Mouse (Mus musculus) liver, embryonic 13.5 days (tissue): ENCODE data around the gene Hist1h1t. TPM values are rescaled to one million over a fixed set of nuclear protein-coding genes. Genes with fewer than 3 reads are reported as not detected.

Source experiments
- ATAC-seq: fragments of 200-750 bp; cut with Nextera tagmentation; 2 replicates; pipeline ENCODE4 v1.8.0; 2017; ENCODE audit warnings: low read depth, mild to moderate bottlenecking, moderate number of reproducible peaks, moderate library complexity
- DNase-seq: peaks from one replicate; pipeline ENCODE4 v3.0.0; 2022
- H3K27ac ChIP-seq: fragments of 300-500 bp; sonication (generic); 2 replicates; pipeline ENCODE4 v1.5.1; 2015; ENCODE audit warnings: moderate library complexity, mild to moderate bottlenecking, inconsistent platforms
- H3K27me3 ChIP-seq: fragments of 300-500 bp; sonication (generic); 2 replicates; pipeline ENCODE4 v1.6.1; 2015; ENCODE audit warnings: mild to moderate bottlenecking, inconsistent platforms
- H3K36me3 ChIP-seq: fragments of 300-500 bp; sonication (generic); 2 replicates; pipeline ENCODE4 v1.6.1; 2015; ENCODE audit warnings: mild to moderate bottlenecking, inconsistent platforms
- H3K4me1 ChIP-seq: fragments of 300-500 bp; sonication (generic); replicated peaks from 2 replicates; pipeline ENCODE4 v1.6.1; 2015; ENCODE audit warnings: inconsistent platforms
- H3K4me2 ChIP-seq: fragments of 300-500 bp; sonication (generic); 2 replicates; pipeline ENCODE4 v1.6.1; 2015; ENCODE audit warnings: inconsistent platforms, mild to moderate bottlenecking, moderate library complexity
- H3K4me3 ChIP-seq: fragments of 300-500 bp; sonication (generic); replicated peaks from 2 replicates; pipeline ENCODE4 v1.5.1; 2015; ENCODE audit warnings: mild to moderate bottlenecking, inconsistent platforms
- H3K9ac ChIP-seq: fragments of 300-500 bp; sonication (generic); 2 replicates; pipeline ENCODE4 v1.6.1; 2015; ENCODE audit warnings: mild to moderate bottlenecking, inconsistent platforms
- H3K9me3 ChIP-seq: fragments of 300-500 bp; sonication (generic); replicated peaks from 2 replicates; pipeline ENCODE4 v1.6.1; 2016; ENCODE audit warnings: inconsistent platforms
- WGBS: fragments of 180-500 bp; shearing (Covaris S2); methylation state at CpG from one replicate; pipeline ENCODE4 v1.1.7; 2015; ENCODE audit not compliant: insufficient replicate concordance; 5-methylcytosine and 5-hydroxymethylcytosine counted together
- polyA plus RNA-seq: library from polyadenylated mRNA; unstranded; fragments of >200 nt; fragmentation: Nextera tagmentation; extraction: Ambion mirVana; gene quantifications from 2 replicates; pipeline ENCODE4 v1.2.1, GENCODE M21; 2015

Gene Hist1h1t
- polyA plus RNA-seq, 1 experiment from 2014 or later: not detected

GRCm38 (mm10) chr13:23738677-23739068, 43.1 kb downstream of the Hist1h1t start, which contains the start of gene Hist1h1c:
Gene Hist1h1c (plus strand): TSS chr13:23738808.
- under 1% methylated on average over 38 of the region's 38 CpGs for WGBS

GRCm38 (mm10) chr13:23739069-23739921, 43.7 kb downstream of the Hist1h1t start:
- Histone ChIP-seq H3K4me1 (peaks cover 40% of the 10 kb centered on the region), H3K36me3 (no peaks in the 10 kb centered on the region), H3K9ac (peak overlapping the region; percentile 92), H3K27me3 (no peaks in the 10 kb centered on the region), H3K9me3 (no peaks in the 10 kb centered on the region), H3K4me2 (peak overlapping the region; percentile 82), H3K27ac (peak overlapping the region; percentile 100), H3K4me3 (peak overlapping the region; percentile 65)
- peak; percentile 89 for DNase-seq
- peak; percentile 85 for ATAC-seq
- under 1% methylated on average over 39 of the region's 39 CpGs for WGBS

More at GRCm38 (mm10) chr13:23738677-23739068, 43.1 kb downstream of the Hist1h1t start, which contains the start of gene Hist1h1c:
- Histone ChIP-seq H3K4me3 (peak within 1 kb of the TSS; percentile 65), H3K9me3 (no peaks in the 10 kb centered on the region), H3K4me1 (peaks cover 35% of the 10 kb centered on the region), H3K27ac (peak within 1 kb of the TSS; percentile 100), H3K9ac (peak within 1 kb of the TSS; percentile 92), H3K36me3 (no peaks in the 10 kb centered on the region), H3K27me3 (no peaks in the 10 kb centered on the region), H3K4me2 (peak within 1 kb of the TSS; percentile 82)
- DNase-seq (peak; percentile 95), ATAC-seq (peak; percentile 79)

GRCm38 (mm10) chr13:23739922-23740252, 44.3 kb downstream of the Hist1h1t start:
- ATAC-seq (no peak), DNase-seq (no peak)
- Histone ChIP-seq H3K4me2 (peak overlapping the region; percentile 82), H3K4me1 (peaks cover 43% of the 10 kb centered on the region), H3K9me3 (no peaks in the 10 kb centered on the region), H3K4me3 (peak overlapping the region; percentile 65), H3K36me3 (no peaks in the 10 kb centered on the region), H3K9ac (peak overlapping the region; percentile 92), H3K27me3 (no peaks in the 10 kb centered on the region), H3K27ac (peak overlapping the region; percentile 100)
- under 1% methylated on average over 14 of the region's 14 CpGs for WGBS

GRCm38 (mm10) chr13:23740256-23740840, 44.7 kb downstream of the Hist1h1t start:
- H3K36me3 ChIP-seq: no peaks in the 10 kb centered on the region
- no peak for ATAC-seq
- 16% methylated on average over 13 of the region's 13 CpGs for WGBS
- H3K27me3 ChIP-seq: no peaks in the 10 kb centered on the region
- H3K9me3 ChIP-seq: no peaks in the 10 kb centered on the region
- peak overlapping the region; percentile 100 for H3K27ac ChIP-seq
- H3K4me1 ChIP-seq: peaks cover 43% of the 10 kb centered on the region
- peak overlapping the region; percentile 92 for H3K9ac ChIP-seq
- no peak for DNase-seq
- H3K4me3 ChIP-seq: peak overlapping the region; percentile 65
- peak overlapping the region; percentile 82 for H3K4me2 ChIP-seq

- Histone ChIP-seq H3K36me3 (no peaks in the 10 kb centered on the region), H3K9ac (peak overlapping the region; percentile 92), H3K4me3 (peak overlapping the region; percentile 65), H3K9me3 (no peaks in the 10 kb centered on the region), H3K27me3 (no peaks in the 10 kb centered on the region), H3K27ac (peak overlapping the region; percentile 100), H3K4me1 (peaks cover 43% of the 10 kb centered on the region), H3K4me2 (peak overlapping the region; percentile 82)
- DNase-seq: no peak
- 13% methylated on average over 5 of the region's 5 CpGs for WGBS
- ATAC-seq: no peak
Measured at GRCm38 (mm10) chr13:23740910-23741309, 45.3 kb downstream of the Hist1h1t start.

- Histone ChIP-seq H3K9ac (peak overlapping the region; percentile 73), H3K27ac (peak overlapping the region; percentile 89), H3K27me3 (no peaks in the 10 kb centered on the region), H3K4me1 (peaks cover 44% of the 10 kb centered on the region), H3K9me3 (no peaks in the 10 kb centered on the region), H3K36me3 (no peaks in the 10 kb centered on the region), H3K4me2 (peak overlapping the region; percentile 53), H3K4me3 (peak overlapping the region; percentile 34)
- ATAC-seq (no peak), DNase-seq (no peak)
Measured at GRCm38 (mm10) chr13:23742007-23742406, 46.4 kb downstream of the Hist1h1t start.

GRCm38 (mm10) chr13:23743215-23743614, 47.6 kb downstream of the Hist1h1t start:
- no peaks in the 10 kb centered on the region for H3K27me3 ChIP-seq
- no peaks in the 10 kb centered on the region for H3K9me3 ChIP-seq
- H3K36me3 ChIP-seq: no peaks in the 10 kb centered on the region
- WGBS: 82% methylated on average over 5 of the region's 5 CpGs
- ATAC-seq (no peak), DNase-seq (no peak)
- peak overlapping the region; percentile 67 for H3K9ac ChIP-seq
- peak overlapping the region; percentile 89 for H3K27ac ChIP-seq
- peak overlapping the region; percentile 54 for H3K4me2 ChIP-seq
- H3K4me3 ChIP-seq: peak overlapping the region; percentile 32
- H3K4me1 ChIP-seq: peaks cover 48% of the 10 kb centered on the region

GRCm38 (mm10) chr13:23743963-23744362, 48.3 kb downstream of the Hist1h1t start:
- peaks cover 53% of the 10 kb centered on the region for H3K4me1 ChIP-seq
- ATAC-seq (no peak), DNase-seq (no peak)
- no peaks in the 10 kb centered on the region for H3K36me3 ChIP-seq
- peak overlapping the region; percentile 99 for H3K27ac ChIP-seq
- H3K4me3 ChIP-seq: peak overlapping the region; percentile 57
- H3K4me2 ChIP-seq: peak overlapping the region; percentile 67
- no peaks in the 10 kb centered on the region for H3K9me3 ChIP-seq
- WGBS: 52% methylated on average over 4 of the region's 4 CpGs
- peak overlapping the region; percentile 82 for H3K9ac ChIP-seq
- no peaks in the 10 kb centered on the region for H3K27me3 ChIP-seq

GRCm38 (mm10) chr13:23744421-23745380, 49.1 kb downstream of the Hist1h1t start:
- H3K9ac ChIP-seq: peak overlapping the region; percentile 82
- H3K4me3 ChIP-seq: peak overlapping the region; percentile 57
- DNase-seq (peak; percentile 71), ATAC-seq (no peak)
- no peaks in the 10 kb centered on the region for H3K27me3 ChIP-seq
- H3K4me2 ChIP-seq: peak overlapping the region; percentile 67
- peak overlapping the region; percentile 99 for H3K27ac ChIP-seq
- H3K36me3 ChIP-seq: no peaks in the 10 kb centered on the region
- no peaks in the 10 kb centered on the region for H3K9me3 ChIP-seq
- peaks cover 58% of the 10 kb centered on the region for H3K4me1 ChIP-seq
- WGBS: 1% methylated on average over 18 of the region's 36 CpGs

GRCm38 (mm10) chr13:23745381-23746161, 50.0 kb downstream of the Hist1h1t start, which contains the start of gene Hist1h3c:
Gene Hist1h3c (minus strand): TSS chr13:23745602.
- no peaks in the 10 kb centered on the region for H3K27me3 ChIP-seq
- peak within 1 kb of the TSS; percentile 67 for H3K4me2 ChIP-seq
- peak within 1 kb of the TSS; percentile 59 for H3K4me3 ChIP-seq
- H3K36me3 ChIP-seq: no peaks in the 10 kb centered on the region
- H3K9me3 ChIP-seq: no peaks in the 10 kb centered on the region
- peaks cover 63% of the 10 kb centered on the region for H3K4me1 ChIP-seq
- H3K27ac ChIP-seq: peak within 1 kb of the TSS; percentile 99
- H3K9ac ChIP-seq: peak within 1 kb of the TSS; percentile 82
- ATAC-seq (peak; percentile 55), DNase-seq (peak; percentile 83)
- WGBS: under 1% methylated on average over 28 of the region's 28 CpGs
